Mouse (Mus musculus): ENCODE measurements around the gene Gm48551. TPM values are rescaled to one million over a fixed set of nuclear protein-coding genes. Genes with fewer than 3 reads are reported as not detected.

Gene Gm48551
- polyA plus RNA-seq (2015; fragmentation: Nextera tagmentation; extraction: Ambion mirVana): 4.2 and 5.8 TPM in 2 replicates

DNA sequence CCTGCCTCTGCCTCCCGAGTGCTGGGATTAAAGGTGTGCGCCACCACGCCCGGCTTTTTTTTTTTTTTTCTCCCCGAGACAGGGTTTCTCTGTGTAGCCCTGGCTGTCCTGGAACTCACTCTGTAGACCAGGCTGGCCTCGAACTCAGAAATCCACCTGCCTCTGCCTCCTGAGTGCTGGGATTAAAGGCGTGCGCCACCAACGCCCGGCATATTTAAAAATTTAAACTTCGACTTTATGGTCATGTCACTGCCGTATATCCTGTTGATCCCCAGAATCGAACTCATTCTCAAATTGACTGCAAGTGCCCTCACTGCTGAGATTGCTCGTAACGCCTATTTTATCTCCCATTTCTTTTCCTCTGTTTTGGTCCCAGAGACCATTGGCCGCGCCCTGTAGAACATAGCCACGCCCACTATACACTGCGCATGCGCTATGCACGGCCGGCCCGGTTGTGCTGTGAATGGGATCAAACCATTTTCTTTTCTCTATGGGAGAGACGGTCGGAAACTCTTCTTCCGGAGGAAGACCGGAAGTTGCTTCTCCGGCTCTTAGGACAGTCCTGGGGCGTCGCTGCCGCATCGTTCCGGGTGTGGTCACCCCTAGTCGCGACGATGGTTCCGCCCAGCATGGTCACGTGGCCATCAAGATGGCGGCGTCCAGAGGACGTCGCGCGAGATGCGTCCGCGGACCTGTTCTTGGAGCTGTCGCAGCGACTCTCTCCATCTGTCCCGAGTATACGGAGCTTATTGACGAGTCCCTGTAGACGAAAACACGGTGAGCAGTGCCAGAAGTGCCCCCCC is at the start of gene Gm48551, which contains the start of gene Dohh:
Gm48551 (plus strand) TSS at position 665 of the 803 bp plus-strand sequence.
Dohh (plus strand) TSS at position 627 of the 803 bp plus-strand sequence.
- peak; percentile 96 for ATAC-seq
- H3K4me1 ChIP-seq: peaks cover 19% of the 10 kb centered on the region
- no peaks in the 10 kb centered on the region for H3K9me3 ChIP-seq (replicated peaks)
- H3K9ac ChIP-seq: peak within 1 kb of the TSS; percentile 87
- peak within 1 kb of the TSS; percentile 84 for H3K27ac ChIP-seq
- WGBS: 10% methylated on average over 54 of the region's 54 CpGs
- peak within 1 kb of the TSS; percentile 94 for H3K4me2 ChIP-seq
- H3K27me3 ChIP-seq: no peaks in the 10 kb centered on the region
- peaks cover 32% of the 10 kb centered on the region for H3K36me3 ChIP-seq (ENCODE audit: poor library complexity, severe bottlenecking)
- peak within 1 kb of the TSS; percentile 97 for H3K4me3 ChIP-seq

DNA sequence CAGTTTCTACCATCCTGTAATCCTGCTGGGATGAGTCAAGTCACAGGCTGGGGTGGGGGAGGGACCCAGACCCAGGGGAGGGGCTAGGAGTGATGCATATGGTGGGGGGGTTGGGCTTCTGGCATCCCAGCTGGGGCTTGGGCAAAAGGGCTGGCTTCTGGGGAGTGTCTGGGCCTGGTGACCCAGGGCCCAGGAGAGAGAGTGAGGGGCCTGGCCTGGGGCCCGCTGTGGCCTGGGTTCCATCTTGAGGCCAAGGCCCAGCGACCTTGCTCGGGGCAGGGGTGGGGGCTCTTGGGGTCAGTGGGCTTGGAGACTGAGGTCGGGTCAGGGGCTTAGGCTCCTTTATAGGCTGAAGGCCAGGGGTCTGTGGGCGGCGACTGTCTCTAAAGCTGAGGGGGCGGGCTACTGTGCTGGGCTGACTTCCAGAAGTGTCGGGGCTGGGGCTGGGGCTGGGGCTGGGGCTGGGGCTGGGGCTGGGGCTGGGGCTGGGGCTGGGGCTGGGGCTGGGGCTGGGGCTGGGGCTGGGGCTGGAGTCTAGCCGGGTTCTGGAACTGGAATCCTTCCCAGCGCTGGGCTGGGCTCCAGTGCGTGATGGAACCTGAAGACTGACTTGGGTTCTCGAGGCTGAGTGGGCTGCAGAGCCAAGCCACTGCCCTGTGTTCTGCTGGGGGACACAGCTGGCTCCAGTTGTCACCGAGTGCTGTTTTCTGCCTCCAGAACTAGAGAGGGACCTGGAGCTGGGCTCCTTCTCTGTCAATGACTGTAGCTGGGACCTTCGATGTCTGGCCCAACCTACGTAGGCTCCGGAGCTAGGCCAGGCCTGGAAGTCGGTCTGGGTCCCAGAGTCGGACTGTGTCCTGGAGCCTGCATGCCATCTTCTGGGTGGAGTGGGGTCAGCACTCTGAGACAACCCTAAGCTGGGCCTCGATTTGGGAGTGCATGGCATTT is 48.6 kb upstream of the Gm48551 start:
- 0 out of 2 replicates have a peak, but pooled peaks cover 2% of the 10 kb centered on the region for H3K4me1 ChIP-seq
- no peak overlapping the region for H3K4me3 ChIP-seq
- H3K27ac ChIP-seq: no peak overlapping the region
- H3K27me3 ChIP-seq: peaks cover 51% of the 10 kb centered on the region
- WGBS: 42% methylated on average over 16 of the region's 19 CpGs
- H3K4me2 ChIP-seq: no peak overlapping the region
- no peaks in the 10 kb centered on the region for H3K9me3 ChIP-seq (replicated peaks)
- H3K36me3 ChIP-seq (ENCODE audit: poor library complexity, severe bottlenecking): no peaks in the 10 kb centered on the region
- peak overlapping the region; percentile 16; the same call in 1 of the 2 replicates for H3K9ac ChIP-seq
- ATAC-seq: no peak

DNA sequence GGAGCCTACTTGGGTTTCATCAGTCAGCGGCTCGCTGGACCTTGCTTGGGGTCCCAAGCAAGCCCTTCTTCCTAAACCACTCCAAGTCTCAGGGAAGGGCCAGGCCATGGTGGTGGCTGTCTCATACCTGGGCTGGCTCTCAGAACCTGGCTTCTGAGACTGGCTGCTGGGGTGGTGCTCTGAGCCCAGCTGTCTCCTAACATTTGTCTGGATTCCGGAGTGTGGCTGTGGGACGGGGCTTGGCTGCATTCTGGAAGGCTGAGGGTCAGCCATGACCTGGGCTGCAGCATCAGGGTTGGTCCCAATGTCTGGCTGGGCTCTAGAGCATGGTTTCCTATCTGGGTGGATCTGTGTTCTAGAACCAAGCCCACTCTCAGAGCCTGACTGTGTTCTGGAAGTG is 47.7 kb upstream of the Gm48551 start:
- H3K9ac ChIP-seq: no peak overlapping the region
- no peaks in the 10 kb centered on the region for H3K36me3 ChIP-seq (ENCODE audit: poor library complexity, severe bottlenecking)
- WGBS: 94% methylated on average over 4 of the region's 4 CpGs
- H3K4me1 ChIP-seq: 0 out of 2 replicates have a peak, but pooled peaks cover 2% of the 10 kb centered on the region
- H3K27me3 ChIP-seq: peaks cover 59% of the 10 kb centered on the region
- H3K9me3 ChIP-seq (replicated peaks): no peaks in the 10 kb centered on the region
- H3K27ac ChIP-seq: no peak overlapping the region
- no peak overlapping the region for H3K4me2 ChIP-seq
- ATAC-seq: no peak
- no peak overlapping the region for H3K4me3 ChIP-seq

DNA sequence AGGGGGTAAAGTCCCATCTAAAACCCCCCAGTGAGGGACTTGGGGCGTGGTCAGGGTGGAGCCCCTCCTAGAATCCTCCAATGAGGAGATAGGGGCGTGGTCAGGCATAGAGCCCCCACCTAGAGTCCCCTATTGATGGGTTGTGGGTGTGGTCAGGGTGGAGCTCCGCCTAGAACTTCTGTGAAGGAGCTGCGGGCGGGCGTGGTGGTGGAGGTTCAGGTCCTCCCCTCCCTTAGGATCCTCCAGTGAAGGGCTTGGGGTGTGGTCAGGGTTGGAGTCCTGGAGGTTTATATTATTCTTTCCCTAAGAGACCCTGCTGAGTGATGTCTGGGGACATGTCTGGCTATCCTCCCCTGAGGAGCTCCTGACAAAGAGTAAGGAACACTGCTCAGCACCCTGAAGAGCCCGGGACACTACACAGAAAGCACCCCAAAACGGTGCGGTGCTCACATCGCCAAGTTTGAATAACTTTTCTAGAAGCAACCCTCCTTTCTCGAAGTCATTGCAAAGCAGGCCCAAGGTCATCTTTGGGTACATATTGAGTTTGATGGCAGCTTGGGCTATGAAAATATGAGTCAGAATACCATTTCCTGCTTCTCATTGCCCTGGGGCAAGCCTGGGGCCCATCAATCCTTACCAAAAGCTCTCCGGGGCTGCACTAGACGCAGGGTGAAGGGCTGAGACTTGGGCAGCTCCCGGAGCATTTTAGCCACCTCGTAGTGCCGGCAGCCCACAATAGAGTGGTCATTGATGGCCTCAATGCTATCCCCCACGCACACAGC is 43.5 kb upstream of the Gm48551 start:
- Histone ChIP-seq H3K4me2 (no peak overlapping the region), H3K4me3 (no peak overlapping the region), H3K27me3 (peaks cover 71% of the 10 kb centered on the region), H3K9ac (no peak overlapping the region), H3K4me1 (peaks cover 7% of the 10 kb centered on the region), H3K27ac (no peak overlapping the region), H3K9me3 (replicated peaks) (no peaks in the 10 kb centered on the region), H3K36me3 (ENCODE audit: poor library complexity, severe bottlenecking) (peaks cover 2% of the 10 kb centered on the region; the same call in 1 of the 2 replicates)
- 40% methylated on average over 17 of the region's 17 CpGs for WGBS
- no peak for ATAC-seq

DNA sequence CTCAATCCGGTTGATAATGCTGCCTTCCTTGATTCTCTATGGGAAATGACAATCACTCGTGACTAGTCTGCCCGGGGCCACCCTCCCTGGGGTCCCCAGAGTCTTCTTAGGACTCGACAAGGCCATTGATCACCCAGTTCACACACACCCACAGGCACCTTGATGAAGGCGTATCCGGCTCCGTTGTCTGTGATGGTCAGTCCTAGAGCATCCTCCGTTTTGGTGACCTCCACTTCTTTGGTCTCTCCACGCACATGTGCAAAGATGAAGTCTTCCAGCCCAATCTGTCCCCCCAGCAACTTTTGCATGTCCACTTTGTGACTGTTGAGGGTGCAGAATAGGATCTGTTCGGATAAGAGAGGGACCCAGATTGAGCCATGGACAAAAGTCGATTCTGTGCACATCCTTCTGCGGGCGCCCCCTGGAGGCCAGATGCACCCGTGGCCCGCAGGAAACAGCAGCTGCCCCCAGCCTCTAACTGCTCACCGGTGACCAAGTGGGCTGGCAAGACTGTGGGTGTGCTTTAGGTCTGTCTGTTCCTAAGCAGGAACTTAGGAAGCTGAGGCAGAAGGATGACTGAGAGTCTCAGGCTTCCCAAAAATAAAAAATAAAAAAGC is 42.8 kb upstream of the Gm48551 start:
- H3K4me2 ChIP-seq: no peak overlapping the region
- no peak for ATAC-seq
- no peak overlapping the region for H3K4me3 ChIP-seq
- H3K36me3 ChIP-seq (ENCODE audit: poor library complexity, severe bottlenecking): peaks cover 6% of the 10 kb centered on the region
- WGBS: 37% methylated on average over 16 of the region's 16 CpGs
- no peaks in the 10 kb centered on the region for H3K9me3 ChIP-seq (replicated peaks)
- H3K4me1 ChIP-seq: peaks cover 10% of the 10 kb centered on the region
- H3K9ac ChIP-seq: no peak overlapping the region
- no peak overlapping the region for H3K27ac ChIP-seq
- peaks cover 77% of the 10 kb centered on the region for H3K27me3 ChIP-seq

DNA sequence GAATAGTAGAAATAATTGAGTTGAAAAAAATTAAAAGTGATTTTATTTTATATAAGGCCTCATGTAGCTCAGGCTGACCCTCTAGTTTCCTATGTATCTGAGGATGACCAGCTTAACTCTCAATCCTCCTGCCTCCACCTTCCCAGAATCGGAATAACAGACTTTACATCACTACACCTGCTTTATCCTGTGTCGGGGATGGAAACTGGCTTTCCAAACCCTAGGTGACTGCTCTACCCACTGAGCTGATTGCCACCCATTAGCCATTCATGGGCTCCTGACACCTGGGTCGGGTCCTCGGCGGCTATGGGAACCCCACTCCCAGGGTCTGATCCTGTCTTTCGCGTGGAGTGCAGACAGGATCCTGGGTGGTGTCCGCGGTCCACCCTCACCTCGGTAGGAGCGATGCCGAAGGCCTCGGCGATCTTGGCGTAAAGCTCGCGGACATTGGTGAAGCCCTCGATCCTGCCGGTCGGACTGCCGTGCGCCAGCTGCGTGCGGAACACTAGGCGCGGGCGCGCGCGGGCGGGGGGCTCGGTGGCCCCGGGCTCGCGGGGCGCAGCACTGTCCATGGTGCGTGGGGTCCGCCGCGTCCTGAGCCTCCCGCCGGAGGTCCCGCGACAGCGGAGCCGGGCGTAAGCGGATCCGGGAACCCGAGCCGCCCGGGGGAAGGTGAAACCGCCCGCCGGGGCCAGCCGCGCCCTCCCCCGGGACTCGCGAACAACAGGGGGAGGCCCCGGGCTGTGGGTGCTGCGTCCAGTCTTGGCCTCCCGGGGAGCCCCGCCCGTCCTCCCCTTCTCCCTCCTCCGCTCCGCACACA is 41.4 kb upstream of the Gm48551 start, which contains the start of gene Gipc3:
Gipc3 (minus strand) TSS at position 581 of the 820 bp plus-strand sequence.
- peak within 1 kb of the TSS; percentile 41 for H3K4me3 ChIP-seq
- no peak for ATAC-seq
- H3K4me2 ChIP-seq: peak within 1 kb of the TSS; percentile 70
- peaks cover 23% of the 10 kb centered on the region for H3K4me1 ChIP-seq
- no peak within 1 kb of the TSS for H3K27ac ChIP-seq
- no peaks in the 10 kb centered on the region for H3K9me3 ChIP-seq (replicated peaks)
- peaks cover 15% of the 10 kb centered on the region for H3K36me3 ChIP-seq (ENCODE audit: poor library complexity, severe bottlenecking)
- peaks cover 79% of the 10 kb centered on the region for H3K27me3 ChIP-seq
- peak within 1 kb of the TSS; percentile 62 for H3K9ac ChIP-seq
- 5% methylated on average over 50 of the region's 67 CpGs for WGBS

DNA sequence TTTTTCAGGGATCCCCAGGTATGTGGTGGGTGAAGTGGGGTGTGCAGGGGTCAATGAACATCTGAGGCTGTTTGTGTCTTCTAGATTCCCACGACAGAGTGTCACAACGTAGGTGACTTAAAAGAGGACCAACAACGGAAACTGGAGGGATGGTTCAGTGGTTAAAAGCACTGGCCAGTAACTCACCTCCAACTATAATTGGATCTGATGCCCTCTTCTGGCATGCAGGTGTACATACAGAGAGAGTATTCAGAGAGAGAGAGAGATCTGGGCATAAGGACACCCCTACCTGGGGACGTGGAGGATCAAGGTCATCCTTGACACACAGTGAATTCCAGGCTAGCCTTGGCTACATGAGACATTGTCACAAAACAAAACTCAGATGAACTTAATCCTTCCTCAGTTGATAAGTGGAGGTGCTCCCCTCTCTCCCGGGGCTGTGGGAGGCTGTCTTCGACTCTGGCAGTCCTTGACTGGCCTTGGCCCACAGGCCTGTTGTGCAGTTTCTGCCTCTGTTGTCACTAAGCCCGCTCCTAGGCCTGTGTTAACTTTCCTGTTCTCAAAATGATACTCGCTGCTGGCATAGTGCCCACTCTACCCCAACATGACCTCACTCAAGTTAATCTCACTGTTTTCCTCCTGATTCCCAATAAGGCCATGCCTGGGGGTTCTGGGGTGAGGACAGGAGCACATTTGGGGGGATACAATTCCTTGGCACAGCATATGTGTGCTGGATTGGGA is 39.7 kb upstream of the Gm48551 start:
- H3K4me2 ChIP-seq: no peak overlapping the region
- H3K9me3 ChIP-seq (replicated peaks): no peaks in the 10 kb centered on the region
- H3K9ac ChIP-seq: no peak overlapping the region
- H3K27ac ChIP-seq: no peak overlapping the region
- H3K27me3 ChIP-seq: peaks cover 78% of the 10 kb centered on the region
- peaks cover 16% of the 10 kb centered on the region for H3K36me3 ChIP-seq (ENCODE audit: poor library complexity, severe bottlenecking)
- no peak overlapping the region for H3K4me3 ChIP-seq
- 50% methylated on average over 8 of the region's 8 CpGs for WGBS
- no peak for ATAC-seq
- H3K4me1 ChIP-seq: peaks cover 32% of the 10 kb centered on the region

DNA sequence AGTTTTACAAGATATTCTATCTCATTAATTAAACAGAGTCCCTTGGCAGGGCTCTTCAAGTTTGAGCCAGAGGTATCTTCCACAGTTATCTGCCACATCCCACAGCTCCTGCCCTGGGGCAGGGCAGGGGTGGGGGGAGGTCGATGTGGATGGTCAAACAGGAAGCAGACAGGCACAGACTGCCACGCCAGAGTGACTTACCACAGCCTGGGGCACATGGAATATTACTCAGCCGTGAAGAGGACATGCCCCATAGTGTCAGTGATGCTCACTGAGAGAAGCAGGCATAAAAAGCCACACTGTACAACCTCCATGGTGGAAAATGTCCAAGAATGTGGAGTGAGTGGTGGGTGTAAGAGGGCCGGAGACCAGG is 39.1 kb upstream of the Gm48551 start:
- Histone ChIP-seq H3K9ac (no peak overlapping the region), H3K9me3 (replicated peaks) (no peaks in the 10 kb centered on the region), H3K4me2 (no peak overlapping the region), H3K4me3 (no peak overlapping the region), H3K27me3 (peaks cover 77% of the 10 kb centered on the region), H3K36me3 (ENCODE audit: poor library complexity, severe bottlenecking) (peaks cover 16% of the 10 kb centered on the region), H3K27ac (no peak overlapping the region), H3K4me1 (peaks cover 36% of the 10 kb centered on the region)
- 85% methylated on average over 4 of the region's 4 CpGs for WGBS
- ATAC-seq: no peak

DNA sequence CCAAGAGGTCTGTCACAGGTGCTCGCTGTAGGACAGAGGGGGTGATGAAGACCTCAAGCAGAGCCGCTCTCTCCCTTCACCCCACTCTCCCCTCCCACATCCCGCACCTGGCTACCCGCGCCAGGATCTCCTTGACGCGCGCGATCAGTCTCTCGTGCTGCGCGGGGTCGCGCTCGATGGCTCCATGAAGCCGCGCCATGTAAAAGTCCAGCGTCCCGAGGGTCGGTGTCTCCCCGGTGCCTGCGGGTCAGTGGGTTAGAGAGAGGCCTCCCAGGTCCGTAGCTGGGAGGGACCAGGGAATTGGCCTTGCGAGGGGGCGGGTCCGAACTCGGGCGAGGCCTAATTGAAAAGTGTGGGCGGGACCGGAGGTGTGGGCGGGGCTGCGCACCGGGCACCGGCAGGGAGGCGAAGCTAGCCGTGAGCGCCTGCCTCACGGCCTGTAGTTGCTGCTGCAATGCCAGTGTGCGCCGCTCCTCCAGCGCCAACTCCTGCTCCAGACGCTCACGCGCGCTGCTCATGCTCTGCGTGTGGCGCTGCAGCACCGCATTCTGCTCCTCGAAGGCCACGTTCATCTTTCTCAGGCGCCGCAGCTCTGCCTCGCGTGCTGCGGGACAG is 37.7 kb upstream of the Gm48551 start:
- no peak overlapping the region; the same call in 1 of the 2 replicates for H3K27ac ChIP-seq
- H3K4me2 ChIP-seq: peak overlapping the region; percentile 58
- H3K27me3 ChIP-seq: peaks cover 63% of the 10 kb centered on the region
- H3K4me1 ChIP-seq: peaks cover 39% of the 10 kb centered on the region
- peak overlapping the region; percentile 24 for H3K4me3 ChIP-seq
- no peaks in the 10 kb centered on the region for H3K9me3 ChIP-seq (replicated peaks)
- peak; percentile 9; the same call in 1 of the 2 replicates for ATAC-seq
- H3K9ac ChIP-seq: peak overlapping the region; percentile 60
- H3K36me3 ChIP-seq (ENCODE audit: poor library complexity, severe bottlenecking): peaks cover 16% of the 10 kb centered on the region
- 6% methylated on average over 47 of the region's 55 CpGs for WGBS

DNA sequence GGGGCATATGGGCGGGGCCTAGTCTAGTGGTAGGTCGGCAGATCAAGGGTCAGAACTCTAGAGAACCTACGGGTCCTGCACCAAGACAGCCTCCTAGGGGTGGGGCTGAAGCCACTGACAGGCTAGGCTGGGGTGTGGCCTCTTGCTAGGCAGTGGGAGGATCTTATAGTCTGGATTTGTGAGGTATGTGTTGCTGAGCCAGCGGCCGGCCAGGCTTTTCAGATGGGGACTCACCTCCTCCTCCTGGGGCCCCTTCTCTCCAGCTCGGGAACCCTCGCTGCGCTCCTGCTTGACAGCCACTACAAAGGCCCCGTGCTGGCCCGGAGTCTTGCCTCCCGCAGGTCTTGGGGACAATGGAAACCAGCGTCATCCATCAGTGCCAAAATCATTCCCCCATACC is 35.1 kb upstream of the Gm48551 start:
- H3K9me3 ChIP-seq (replicated peaks): no peaks in the 10 kb centered on the region
- H3K4me3 ChIP-seq: peak overlapping the region; percentile 77
- H3K9ac ChIP-seq: peak overlapping the region; percentile 82
- peaks cover 32% of the 10 kb centered on the region for H3K4me1 ChIP-seq
- H3K36me3 ChIP-seq (ENCODE audit: poor library complexity, severe bottlenecking): peaks cover 16% of the 10 kb centered on the region
- H3K4me2 ChIP-seq: peak overlapping the region; percentile 95
- no peak overlapping the region for H3K27ac ChIP-seq
- no peak for ATAC-seq
- H3K27me3 ChIP-seq: peaks cover 38% of the 10 kb centered on the region
- 4% methylated on average over 12 of the region's 12 CpGs for WGBS

Data from forebrain, embryonic 13.5 days (tissue).